Mouse (Mus musculus): Measurements from ENCODE around the gene Tas2r126.

DNA sequence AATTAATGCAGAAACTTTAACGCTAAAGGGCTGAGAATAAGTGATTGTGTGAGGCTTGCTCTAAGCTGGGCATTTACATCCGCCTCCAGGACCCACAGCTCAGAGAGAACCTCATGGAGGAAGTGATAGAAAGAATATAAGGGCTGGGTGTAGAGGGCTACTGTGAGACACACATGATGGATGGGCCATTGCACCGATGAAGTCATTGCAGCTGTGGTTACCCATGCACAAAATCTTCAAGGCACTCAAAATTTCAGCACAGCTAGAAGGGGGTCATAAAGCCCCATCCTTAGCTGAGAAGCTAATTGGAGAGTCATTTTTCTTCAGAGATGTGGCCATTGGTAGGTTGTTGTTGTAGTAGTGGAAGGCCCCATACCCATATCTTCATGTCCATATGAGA, 36.0 kb upstream of the Tas2r126 start:
- no peak for TF ChIP-seq MAFK (IDR thresholded peaks at IDR 0.05; ENCODE audit: insufficient read depth, low read depth, low read length)
- no peak for TF ChIP-seq HCFC1 (IDR thresholded peaks at IDR 0.05; ENCODE audit: borderline replicate concordance, insufficient read depth, low read length)

Measured in ES-E14 (cell line).